Mouse (Mus musculus) lung, postnatal 0 days (tissue): Measurements from ENCODE around the gene 4930451I11Rik.

Experiments used
- CTCF ChIP-seq: IDR thresholded peaks from 2 replicates; pipeline ENCODE4 v1.5.1; 2016; ENCODE audit warnings: antibody characterized with exemption, mild to moderate bottlenecking
- EP300 ChIP-seq: IDR thresholded peaks from 2 replicates; pipeline ENCODE4 v1.6.1; 2016; ENCODE audit warnings: antibody characterized with exemption, mild to moderate bottlenecking, control low read depth

- no peak for TF ChIP-seq EP300
- TF ChIP-seq CTCF = peak; percentile 17; the same call in 1 of the 2 replicates
Observed at GRCm38 (mm10) chr7:126862147-126862784, 30.8 kb upstream of the 4930451I11Rik start, which contains the start of gene Ino80e.
